ENCODE assay signal across 17 mouse cellular contexts in genomic region chr16:52432072-52432471, GRCm38 (mm10).
"Had no signal": no experiment of that assay in that cellular context is flagged by ENCODE, and none has a peak within 500 bp of the region (broad histone marks: within the 10 kb centered on the region; RNA-seq: fewer than 3 reads in every experiment).

No protein-coding gene starts in this region.

- H3K27me3 ChIP-seq: neural tube, embryonic 12.5 days; neural tube, embryonic 13.5 days; neural tube, embryonic 15.5 days; stomach, embryonic 15.5 days had no signal

- H3K27ac ChIP-seq: neural tube, embryonic 12.5 days; neural tube, embryonic 13.5 days; neural tube, embryonic 15.5 days; stomach, embryonic 15.5 days; stomach, postnatal 0 days had no signal

- H3K9ac ChIP-seq: neural tube, embryonic 12.5 days; neural tube, embryonic 13.5 days; neural tube, embryonic 15.5 days; stomach, embryonic 15.5 days had no signal

- H3K4me3 ChIP-seq: neural tube, embryonic 12.5 days; neural tube, embryonic 13.5 days; neural tube, embryonic 15.5 days; stomach, embryonic 15.5 days had no signal

- H3K4me2 ChIP-seq: neural tube, embryonic 12.5 days; neural tube, embryonic 13.5 days; neural tube, embryonic 15.5 days; stomach, embryonic 15.5 days had no signal

- H3K9me3 ChIP-seq: neural tube, embryonic 12.5 days; neural tube, embryonic 13.5 days; neural tube, embryonic 15.5 days; stomach, embryonic 15.5 days had no signal

- H3K4me1 ChIP-seq: neural tube, embryonic 12.5 days; neural tube, embryonic 13.5 days; neural tube, embryonic 15.5 days; stomach, embryonic 15.5 days had no signal

- DNase-seq: retina, postnatal 1 day; right cerebral cortex, adult 18-20 months; right cerebral cortex, postnatal 14 days; right cerebral cortex, postnatal 25 days; right cerebral cortex, postnatal 4 days; spleen, adult 18-20 months; thymus, adult 18-20 months; thymus, adult 2 months; thymus, postnatal 14 days; thymus, postnatal 25 days; thymus, postnatal 36 days; thymus, postnatal 4 days had no signal

- H3K36me3 ChIP-seq: neural tube, embryonic 12.5 days; neural tube, embryonic 13.5 days; neural tube, embryonic 15.5 days; stomach, embryonic 15.5 days had no signal
